Mouse (Mus musculus) gastrocnemius, adult 8-10 months (tissue): ENCODE data around the gene Tysnd1. TPM values are rescaled to one million over a fixed set of nuclear protein-coding genes. Genes with fewer than 3 reads are reported as not detected.

Source experiments
- DNase-seq, 2 experiments: peaks; one replicate each; pipeline ENCODE4 v3.0.0; 2022; ENCODE audit warnings: low spot score in 2 of 2
- total RNA-seq, 4 experiments: library from RNA; stranded (reverse); gene quantifications; 2 replicates each; pipeline ENCODE4 v1.2.4; 2022

The Tysnd1 gene
- 10 to 100 TPM; 12.6 to 16.1 (median 14.5) TPM for total RNA-seq

GRCm38 (mm10) chr10:61694870-61695670 lies at the start of gene Tysnd1:
Gene Tysnd1 (plus strand): TSS chr10:61695514.
- peak; percentile 86 to 91 for DNase-seq

DNA sequence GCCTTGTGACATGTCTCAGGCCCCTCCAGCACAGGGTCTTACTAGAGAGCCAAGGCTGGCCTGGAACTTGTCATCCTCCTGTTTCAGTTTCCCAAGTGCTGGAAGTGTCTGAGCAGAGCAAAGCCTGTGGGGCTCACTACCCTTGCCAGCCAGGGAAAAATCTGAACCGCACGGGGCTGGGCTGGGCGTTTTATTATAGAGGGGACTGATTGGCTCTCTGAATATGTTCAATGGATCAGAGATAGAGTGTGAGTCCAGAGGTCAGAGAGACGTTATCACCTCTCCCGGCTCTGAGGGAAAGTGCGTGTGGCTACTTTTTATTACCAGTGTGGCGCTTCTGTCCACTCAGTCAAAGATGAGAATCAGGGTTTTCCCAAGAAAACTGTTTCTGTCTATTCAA lies 48.8 kb upstream of the Tysnd1 start:
- DNase-seq: no peak

- peak; percentile 62 to 82 for DNase-seq
Measured at GRCm38 (mm10) chr10:61647790-61648736, 47.3 kb upstream of the Tysnd1 start, which contains the start of gene Ppa1. Gene Ppa1 (plus strand): TSS chr10:61648552.

DNA sequence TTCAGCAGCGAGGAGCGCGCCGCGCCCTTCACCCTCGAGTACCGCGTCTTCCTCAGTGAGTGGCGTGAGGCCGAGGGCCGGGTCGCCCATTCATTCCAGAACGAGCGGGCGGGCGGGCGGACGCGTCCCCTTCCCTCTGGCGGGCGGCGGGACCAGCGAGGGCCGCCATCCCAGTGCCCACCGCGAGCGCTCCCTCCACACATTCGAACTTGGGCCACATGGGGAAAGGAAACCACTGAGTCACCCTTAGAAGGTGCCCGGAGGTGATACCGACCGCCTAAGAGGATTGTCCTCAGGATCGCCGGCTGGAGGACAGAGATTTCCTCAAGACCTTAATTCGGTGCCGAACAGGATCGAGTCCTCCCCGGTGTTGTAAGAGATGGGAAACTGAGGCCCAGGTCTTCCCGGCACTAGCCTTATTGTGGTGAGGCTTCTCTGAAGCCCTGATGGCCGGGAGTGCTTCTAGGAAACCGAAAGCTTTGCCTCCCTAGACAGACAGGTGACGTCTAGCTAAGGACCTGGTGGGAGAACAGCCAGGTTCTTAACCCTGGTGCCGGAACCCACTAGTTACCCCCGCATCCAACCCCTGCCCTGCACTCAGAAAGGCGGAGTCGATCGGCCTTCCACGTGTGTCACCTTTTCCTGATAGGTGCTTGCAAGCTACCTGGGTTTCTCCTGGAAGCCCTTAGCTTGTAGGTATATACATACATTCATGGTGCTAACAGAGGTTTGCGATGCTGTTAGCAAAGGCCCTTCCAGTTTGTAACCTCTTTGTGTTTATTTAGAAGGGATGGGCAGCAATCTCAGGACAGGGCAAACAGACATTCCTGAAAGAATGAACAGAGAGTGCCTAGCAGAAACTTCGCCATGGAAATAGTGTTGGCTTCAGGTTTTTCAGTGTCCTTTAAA lies 46.3 kb upstream of the Tysnd1 start:
- DNase-seq: no peak

DNA sequence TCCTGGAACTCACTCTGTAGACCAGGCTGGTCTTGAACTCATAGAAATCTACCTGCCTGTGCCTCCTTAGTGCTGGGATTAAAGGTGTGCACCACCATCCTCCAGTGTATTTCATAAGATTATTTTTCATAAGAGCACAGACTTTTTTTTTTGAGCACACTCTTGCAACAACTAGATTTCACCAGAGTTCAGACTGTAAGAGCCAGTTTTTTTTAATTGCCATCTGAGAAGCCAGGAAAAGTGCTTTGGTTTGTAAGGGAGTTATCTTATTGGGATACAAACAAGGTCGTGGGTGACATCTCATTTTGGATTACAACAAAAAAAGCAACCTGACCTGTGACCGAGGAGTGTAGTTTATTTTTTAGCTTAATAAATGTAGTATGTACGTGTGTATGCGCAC lies 41.2 kb upstream of the Tysnd1 start:
- no peak for DNase-seq

GRCm38 (mm10) chr10:61654691-61655090 lies 40.6 kb upstream of the Tysnd1 start:
- DNase-seq: no peak

DNA sequence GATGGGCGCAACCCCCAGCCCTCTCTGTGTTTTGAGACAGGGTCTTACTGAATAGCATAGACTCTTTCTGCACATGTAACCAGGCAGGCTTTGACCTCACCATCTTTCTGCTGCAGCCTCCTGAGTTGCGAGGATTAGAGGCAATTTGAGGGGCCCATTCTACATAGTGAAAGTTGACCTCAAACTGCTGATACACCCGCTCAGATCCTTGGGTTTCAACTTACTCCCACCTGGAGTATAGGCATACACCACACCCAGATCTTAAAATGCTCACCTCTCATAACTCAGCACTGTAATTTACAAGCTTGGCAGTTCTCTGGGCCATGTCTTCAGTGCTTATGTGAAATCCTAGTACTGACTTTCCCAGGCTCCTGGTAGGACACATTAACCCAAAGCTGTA lies 40.1 kb upstream of the Tysnd1 start:
- DNase-seq: no peak

- no peak for DNase-seq
Measured at GRCm38 (mm10) chr10:61656928-61657882, 38.1 kb upstream of the Tysnd1 start.

GRCm38 (mm10) chr10:61657985-61658384 lies 37.3 kb upstream of the Tysnd1 start:
- no peak for DNase-seq

GRCm38 (mm10) chr10:61661887-61662286 lies 33.4 kb upstream of the Tysnd1 start:
- no peak for DNase-seq

DNA sequence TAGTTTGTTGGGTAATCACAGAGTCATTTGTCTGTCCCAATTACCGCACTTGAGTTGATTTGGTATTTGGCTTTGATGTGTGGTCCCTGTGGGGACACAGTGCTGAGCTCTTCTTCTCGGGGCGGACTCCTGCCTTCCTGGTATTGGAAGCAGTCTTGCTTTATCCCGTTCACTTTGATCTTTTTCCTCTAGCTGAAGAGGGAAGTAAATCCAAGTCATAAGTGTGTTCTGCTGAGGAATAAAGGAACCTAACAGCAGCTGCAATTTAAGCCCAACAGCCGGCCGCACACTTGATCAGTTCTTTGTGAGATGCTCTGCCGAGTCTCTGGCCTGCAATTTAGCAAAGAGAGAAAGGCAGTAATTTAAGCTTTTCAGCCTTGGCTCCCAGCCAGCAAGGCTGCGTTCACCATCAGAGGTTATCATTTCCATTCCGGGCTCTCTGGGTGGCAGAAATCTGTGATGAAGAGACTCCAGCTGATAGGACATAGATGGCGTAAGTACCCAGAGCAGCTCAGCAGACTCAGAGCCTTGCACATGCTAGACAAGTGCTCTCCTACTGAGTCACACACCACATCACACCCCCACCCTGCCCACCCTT lies 32.8 kb upstream of the Tysnd1 start:
- no peak for DNase-seq

- DNase-seq: no peak
Measured at GRCm38 (mm10) chr10:61665111-61665510, 30.2 kb upstream of the Tysnd1 start.

GRCm38 (mm10) chr10:61665651-61666050 lies 29.7 kb upstream of the Tysnd1 start:
- no peak for DNase-seq

- DNase-seq: no peak
Measured at GRCm38 (mm10) chr10:61669289-61669688, 26.0 kb upstream of the Tysnd1 start.

DNA sequence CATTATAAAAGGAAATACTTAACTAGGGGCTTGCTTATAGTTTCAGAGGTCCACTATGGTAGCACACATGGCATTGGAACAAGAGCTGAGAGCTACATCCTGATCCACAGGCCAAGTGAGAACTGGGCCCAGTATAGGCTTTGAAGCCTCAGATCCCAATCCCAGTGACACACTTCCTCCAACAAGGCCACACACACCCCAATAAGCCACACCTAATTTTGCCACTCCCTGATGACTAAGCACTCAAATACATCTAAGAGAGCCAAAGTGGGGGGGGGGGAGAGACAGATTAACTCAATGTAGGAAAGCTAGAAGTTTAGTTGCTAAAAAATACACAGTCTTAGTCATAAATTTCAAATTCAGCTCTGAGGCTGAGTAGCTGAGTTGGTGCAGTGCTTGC lies 25.4 kb upstream of the Tysnd1 start:
- no peak for DNase-seq

- no peak for DNase-seq
Measured at GRCm38 (mm10) chr10:61670758-61671157, 24.6 kb upstream of the Tysnd1 start.

- no peak for DNase-seq
Measured at GRCm38 (mm10) chr10:61675935-61676334, 19.4 kb upstream of the Tysnd1 start.

DNA sequence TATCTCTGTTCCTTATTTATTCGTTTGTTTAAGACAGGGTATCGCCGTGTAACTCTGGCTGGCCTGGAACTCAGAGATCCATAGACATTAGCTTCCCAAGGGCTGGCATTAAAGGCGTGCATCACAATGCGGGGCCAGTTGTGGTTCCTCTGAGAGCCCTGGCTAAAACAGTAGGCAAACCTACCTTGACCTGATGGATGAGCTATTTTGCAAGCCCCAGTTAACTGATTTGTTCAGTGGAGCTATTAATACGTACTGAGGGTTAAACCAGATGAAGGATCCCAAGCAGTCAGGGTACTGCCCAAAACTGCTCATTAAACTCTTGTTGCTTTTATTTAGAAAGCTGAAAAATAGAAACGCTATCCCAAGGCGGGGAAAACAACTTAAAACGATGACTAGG lies 15.8 kb upstream of the Tysnd1 start:
- no peak for DNase-seq
